Mouse (Mus musculus): Measurements from ENCODE around the gene Iqcg.

DNA sequence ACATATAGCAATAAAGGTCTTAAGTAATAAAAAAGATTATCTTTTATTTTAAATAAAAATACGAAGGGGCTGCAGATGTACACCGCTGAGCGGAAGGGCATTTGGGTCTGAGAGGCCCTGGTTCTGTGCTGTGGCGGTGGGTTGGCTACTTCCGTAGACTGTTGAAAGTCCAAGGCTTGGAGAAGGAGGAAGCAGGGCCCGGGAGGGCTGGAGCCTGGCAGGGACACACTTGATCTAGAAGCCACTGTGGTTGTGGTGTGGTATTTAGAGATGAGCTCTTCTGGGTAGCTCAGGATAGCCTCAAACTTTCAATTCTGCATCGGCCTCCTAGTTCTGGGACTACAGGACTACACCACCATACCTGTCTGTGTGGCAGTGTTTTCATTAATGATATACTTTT, 24.0 kb upstream of the Iqcg start:
- TF ChIP-seq MXI1 (IDR thresholded peaks at IDR 0.05; ENCODE audit: low read depth, low read length) (no peak), TBP (IDR thresholded peaks at IDR 0.05; ENCODE audit: low read depth, low read length) (no peak), USF2 (IDR thresholded peaks at IDR 0.05; ENCODE audit: borderline replicate concordance in 1 of 2, insufficient read depth in 1 of 2, low read depth in 1 of 2, low read length in 2 of 2) (no peak), CTCF (IDR thresholded peaks at IDR 0.05 in 2 of 3, conservative IDR thresholded peaks at IDR 0.05 in 1 of 3; ENCODE audit: control insufficient read depth in 1 of 3, insufficient read depth in 1 of 3, low read depth in 2 of 3, low read length in 3 of 3, poor library complexity in 1 of 3, severe bottlenecking in 1 of 3) (no peak), ZKSCAN1 (IDR thresholded peaks at IDR 0.05; ENCODE audit: low read depth, low read length) (no peak)

All from MEL (cell line).